Mouse (Mus musculus) CH12.LX (cell line): ENCODE data around the gene Ern1.

Experiments
- CHD2 ChIP-seq: IDR thresholded peaks from 2 replicates; pipeline ENCODE4 v1.6.1; 2011; ENCODE audit warnings: low read length, improper control_type of control experiment
- CTCF ChIP-seq, 2 experiments: IDR thresholded peaks in 1 of 2; conservative IDR thresholded peaks in 1 of 2; 2 replicates each; pipeline ENCODE4 v1.5.1; 2011 to 2012; ENCODE audit warnings: low read depth in 2 of 2, low read length in 2 of 2, improper control_type of control experiment in 1 of 2, inconsistent platforms in 1 of 2, mild to moderate bottlenecking in 1 of 2, moderate library complexity in 1 of 2
- MAZ ChIP-seq: IDR thresholded peaks from 2 replicates; pipeline ENCODE4 v1.6.1; 2012; ENCODE audit warnings: low read depth, mild to moderate bottlenecking, inconsistent platforms, low read length, improper control_type of control experiment, moderate library complexity
- MYC ChIP-seq: IDR thresholded peaks from 2 replicates; pipeline ENCODE4 v1.6.1; 2011; ENCODE audit warnings: low read depth, mild to moderate bottlenecking, improper control_type of control experiment, low read length
- POLR2A ChIP-seq: IDR thresholded peaks from 2 replicates; pipeline ENCODE4 v1.6.1; 2011; ENCODE audit warnings: low read depth, mild to moderate bottlenecking, improper control_type of control experiment, low read length
- RAD21 ChIP-seq: IDR thresholded peaks from 2 replicates; pipeline ENCODE4 v1.6.1; 2011; ENCODE audit warnings: low read depth, mild to moderate bottlenecking, low read length, improper control_type of control experiment, moderate library complexity
- SMC3 ChIP-seq: IDR thresholded peaks from 2 replicates; pipeline ENCODE4 v1.6.1; 2011; ENCODE audit warnings: low read depth, low read length, improper control_type of control experiment
- ZMIZ1 ChIP-seq: IDR thresholded peaks from 2 replicates; pipeline ENCODE4 v1.6.1; 2012; ENCODE audit warnings: low read depth, mild to moderate bottlenecking, inconsistent platforms, low read length, improper control_type of control experiment

DNA sequence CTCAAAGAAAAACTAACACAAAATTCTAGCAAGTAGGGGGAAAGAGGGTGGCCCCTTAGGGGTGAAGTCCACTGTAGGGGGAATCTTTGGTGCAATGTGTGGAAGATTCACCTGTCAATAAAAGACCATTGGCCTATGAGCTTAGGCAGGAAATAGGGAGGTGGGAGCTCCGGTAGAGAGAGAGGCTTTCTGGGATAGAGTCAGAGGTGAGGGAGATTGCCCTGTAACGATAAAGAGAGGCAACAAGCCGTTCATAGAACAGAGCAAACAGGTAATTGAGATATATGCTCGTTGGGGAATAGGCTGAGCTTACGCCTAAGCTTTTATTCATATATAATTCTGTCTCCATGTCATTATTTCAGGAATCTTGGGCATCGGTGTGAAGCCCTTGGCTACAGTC lies 100.6 kb downstream of the Ern1 start:
- TF ChIP-seq ZMIZ1 (peak; percentile 84), CTCF (conservative IDR thresholded peaks at IDR 0.05 in 1 of 2, IDR thresholded peaks at IDR 0.05 in 1 of 2; ENCODE audit: low read depth in 2 of 2, low read length in 2 of 2) (no peak), MYC (no peak), MAZ (no peak), POLR2A (peak; percentile 81), RAD21 (no peak), CHD2 (peak; percentile 77), SMC3 (no peak)
